Mouse (Mus musculus) brain, embryonic 14.5 days (tissue): ENCODE measurements at regions not wholly inside any gene's neighbourhood (a gene's known extent, or its start where the extent isn't known, plus 50 kb on each side); places are given as distances from the start of the nearest gene placed in this dataset.
"Not testable (repeated sequence)": the region's sequence is repeated elsewhere in the genome, so short reads cannot be mapped to it uniquely, and the experiment has no call there.

Source experiments
- DNase-seq: peaks from one replicate; pipeline ENCODE4 v3.0.0-alpha.2; 2011; ENCODE audit warnings: low read depth
- CTCF ChIP-seq: fragments of 200-500 bp; IDR thresholded peaks from 2 replicates; pipeline ENCODE4 v1.5.1; 2012; ENCODE audit warnings: inconsistent platforms, mild to moderate bottlenecking, moderate library complexity, borderline replicate concordance; ENCODE audit not compliant: insufficient read depth, insufficient read length; ENCODE audit errors: extremely low read depth
- POLR2A ChIP-seq: fragments of 200-500 bp; IDR thresholded peaks from 2 replicates; pipeline ENCODE4 v1.6.1; 2012; ENCODE audit warnings: mild to moderate bottlenecking, inconsistent platforms, borderline replicate concordance; ENCODE audit not compliant: poor library complexity, insufficient read depth, insufficient read length, severe bottlenecking; ENCODE audit errors: extremely low read depth

DNA sequence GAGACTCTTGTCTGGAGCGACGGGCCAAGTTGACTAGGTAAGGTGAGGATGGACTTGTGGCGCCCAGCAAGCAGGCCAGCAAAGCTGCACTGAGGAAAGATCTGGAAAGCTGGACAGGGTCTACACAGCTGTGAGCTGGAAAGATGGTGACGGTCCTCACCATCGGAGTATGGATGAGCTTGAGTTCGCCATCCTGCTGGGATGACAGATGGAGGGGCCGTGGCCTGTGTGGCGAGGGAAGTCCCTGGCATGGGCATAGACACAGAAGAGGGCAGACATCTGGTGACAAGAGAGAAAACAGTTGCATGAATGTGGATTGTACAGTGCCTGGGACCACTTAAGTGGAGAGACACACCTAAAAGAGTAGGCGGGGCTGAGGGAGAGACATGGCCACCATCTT is 57.6 kb downstream of the Tmem270 start:
- no peak for TF ChIP-seq POLR2A
- no peak for TF ChIP-seq CTCF

DNA sequence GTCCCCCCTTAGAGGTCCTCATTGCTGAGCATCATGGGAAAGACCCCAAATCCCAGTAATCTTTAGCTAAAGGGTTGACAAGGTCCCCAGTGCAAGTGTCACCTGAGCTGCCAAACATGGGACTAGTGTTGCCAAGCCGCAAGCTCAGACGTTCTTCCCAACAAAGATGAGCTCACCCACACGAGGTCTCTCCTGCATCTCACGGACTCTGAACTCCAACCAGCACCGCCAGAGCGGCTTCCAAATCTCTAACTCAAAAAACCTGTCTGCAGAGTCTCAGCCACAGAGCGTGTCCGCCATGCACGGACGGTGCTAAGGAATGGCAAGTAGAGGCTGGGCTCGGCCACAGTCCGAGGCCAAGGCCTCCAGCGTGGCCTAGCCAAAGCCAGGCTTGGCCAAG is 58.0 kb downstream of the Tmem270 start:
- no peak for TF ChIP-seq CTCF
- TF ChIP-seq POLR2A: no peak
- DNase-seq: no peak

More for the DNA sequence above, 57.6 kb downstream of the Tmem270 start:
- DNase-seq: no peak

DNA sequence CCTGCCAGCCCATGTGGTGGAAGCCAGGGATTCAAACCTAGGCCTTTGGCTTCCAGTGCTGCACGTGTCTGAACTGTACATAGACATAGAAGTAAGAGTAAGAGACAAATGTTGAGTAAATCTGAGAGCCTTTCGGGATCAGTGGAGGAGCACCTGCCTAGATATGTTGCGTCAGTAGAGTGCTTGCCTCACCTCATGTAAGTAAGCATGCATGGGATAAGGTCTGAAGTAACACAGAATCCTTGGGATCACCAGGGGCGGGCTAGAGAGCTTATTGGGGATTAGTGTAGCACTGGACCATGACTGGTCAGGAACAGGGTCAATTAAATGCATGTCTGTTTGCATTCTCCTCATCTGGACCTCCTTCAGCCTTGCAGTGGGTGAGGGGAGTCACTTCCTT is 61.1 kb downstream of the Tmem270 start:
- DNase-seq: no peak
- TF ChIP-seq POLR2A: no peak
- TF ChIP-seq CTCF: no peak

DNA sequence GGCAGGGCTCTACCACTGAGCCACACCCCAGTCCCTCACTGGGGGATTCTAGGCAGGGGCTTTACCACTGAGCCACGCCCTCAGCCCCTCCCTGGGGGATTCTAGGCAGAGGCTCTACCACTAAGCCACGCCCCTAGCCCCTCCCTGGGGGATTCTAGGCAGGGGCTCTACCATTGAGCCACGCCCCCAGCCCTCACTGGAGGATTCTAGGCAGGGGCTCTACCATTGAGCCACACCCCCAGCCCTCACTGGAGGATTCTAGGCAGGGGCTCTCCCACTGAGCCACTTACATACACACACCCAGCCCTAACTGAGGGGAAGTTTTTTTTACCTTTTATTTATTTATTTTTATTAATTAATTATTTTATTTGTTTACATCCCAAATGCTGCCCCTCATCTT is 62.3 kb downstream of the Tmem270 start:
- DNase-seq: not testable (repeated sequence)

DNA sequence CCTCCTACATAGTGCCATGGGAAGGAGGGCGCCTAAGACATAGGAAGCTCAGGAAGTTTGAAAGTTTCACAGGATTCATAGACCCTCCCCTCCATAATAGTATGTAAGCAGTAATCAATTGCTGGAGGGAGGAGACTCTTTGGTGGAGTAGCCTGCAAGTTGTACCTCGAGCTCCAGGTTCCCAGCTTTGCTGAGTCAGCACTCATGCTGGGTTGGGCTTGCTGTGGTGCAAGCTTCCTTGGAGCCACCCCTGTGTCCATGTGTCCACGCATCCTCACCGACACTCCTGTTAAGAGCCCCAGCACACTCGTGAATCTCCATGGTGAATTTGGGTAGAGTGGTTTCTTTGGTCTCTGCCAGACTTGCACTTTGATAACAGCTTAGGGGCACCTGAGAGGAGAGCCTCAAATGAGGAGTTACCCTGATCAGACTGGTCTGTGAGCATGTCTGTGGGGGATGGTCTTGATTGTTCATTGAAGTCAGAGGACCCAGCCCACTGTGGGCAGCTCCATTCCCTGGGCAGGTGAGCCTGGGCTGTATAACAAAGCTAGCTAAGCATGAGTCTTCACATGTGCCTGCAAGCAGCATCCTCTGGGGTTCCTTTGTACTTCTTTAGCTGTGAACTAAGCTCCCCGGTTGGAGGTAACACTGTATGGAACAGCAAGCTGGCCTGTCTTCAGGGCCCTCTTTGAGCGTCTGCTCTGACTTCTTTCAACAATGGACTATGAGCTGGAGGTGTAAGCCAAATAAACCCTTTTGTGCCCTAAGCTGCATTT is 65.1 kb downstream of the Tmem270 start:
- DNase-seq: no peak
- no peak for TF ChIP-seq POLR2A
- no peak for TF ChIP-seq CTCF

DNA sequence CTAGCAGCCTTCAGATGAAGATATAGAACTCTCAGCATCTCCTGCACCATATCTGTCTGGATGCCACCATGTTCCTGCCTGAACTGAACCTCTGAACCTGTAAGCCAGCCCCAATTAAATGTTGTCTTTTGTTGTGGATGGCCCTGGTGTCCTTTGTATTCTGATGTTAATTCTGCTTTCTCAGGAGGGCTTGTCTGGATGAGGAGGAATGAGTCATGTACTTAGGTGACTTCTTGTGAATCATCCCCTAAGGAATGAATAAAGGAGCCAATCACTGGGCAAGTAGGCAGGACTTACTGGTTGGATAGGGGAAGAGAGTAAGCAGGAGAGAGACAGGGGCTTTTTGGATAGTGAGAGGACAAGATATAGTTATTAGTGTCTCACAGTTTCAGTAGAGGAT is 70.0 kb downstream of the Tmem270 start:
- TF ChIP-seq CTCF (no peak), POLR2A (no peak)
- no peak for DNase-seq

DNA sequence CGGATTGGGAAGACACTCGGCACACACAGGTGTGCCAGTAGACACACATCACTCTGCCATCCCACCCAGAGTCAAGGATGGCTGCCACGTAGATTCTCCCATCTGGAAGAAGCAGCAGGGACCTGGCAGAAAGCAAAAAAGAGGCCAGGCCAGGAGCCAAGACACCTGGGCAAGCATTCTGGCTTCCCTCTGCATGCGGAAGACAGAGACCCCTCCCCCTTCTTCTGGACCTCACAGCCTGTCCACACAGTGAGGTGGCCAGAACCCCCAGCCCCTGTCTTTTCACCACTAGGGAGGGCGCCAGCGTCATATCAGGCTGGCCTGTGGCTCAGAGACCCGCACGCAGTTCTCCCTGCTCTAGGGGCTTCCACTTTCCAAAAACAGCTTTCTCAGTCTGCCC is 73.6 kb downstream of the Tmem270 start:
- no peak for DNase-seq
- TF ChIP-seq CTCF (no peak), POLR2A (no peak)

DNA sequence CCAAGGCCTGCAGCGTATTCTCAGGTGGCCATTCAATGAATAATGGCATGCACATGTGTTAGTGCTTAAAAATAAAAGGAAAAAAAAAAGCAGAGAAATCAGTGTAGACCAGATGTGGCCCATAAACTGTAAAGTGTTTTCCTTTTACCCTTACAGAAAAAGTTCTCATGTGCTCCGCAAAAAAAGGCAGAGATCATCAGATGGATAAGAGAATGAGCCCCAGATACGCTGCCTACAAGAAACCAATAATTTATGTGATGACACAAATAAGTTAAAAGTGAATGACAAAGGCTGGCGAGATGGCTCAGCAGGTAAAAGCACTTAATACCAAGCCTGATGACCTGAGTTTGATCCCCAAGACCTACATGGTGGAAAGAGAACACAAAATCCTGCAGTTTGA is 70.5 kb upstream of the Eln start:
- no peak for DNase-seq
- TF ChIP-seq POLR2A: no peak
- TF ChIP-seq CTCF: no peak

DNA sequence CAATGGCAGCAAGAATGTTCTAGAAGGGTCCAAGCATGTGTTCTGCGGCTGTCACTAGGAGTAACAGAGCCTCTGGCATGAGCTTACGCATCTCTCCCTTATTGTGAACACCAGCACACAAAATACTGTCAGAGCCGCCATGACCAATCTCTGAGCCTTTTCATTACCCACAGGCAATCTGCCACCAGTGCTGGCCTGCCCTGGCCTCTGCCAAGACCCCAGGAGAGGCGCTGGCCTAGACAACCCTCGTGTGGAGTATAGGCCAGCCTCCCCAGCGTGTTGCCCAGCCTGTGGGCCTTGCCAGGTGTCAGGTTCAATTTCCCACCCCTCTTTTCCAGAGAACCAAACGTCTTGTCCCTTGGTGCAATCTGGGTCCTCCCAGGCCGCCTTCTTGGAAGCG is 62.0 kb upstream of the Eln start:
- TF ChIP-seq POLR2A (no peak), CTCF (no peak)
- no peak for DNase-seq

DNA sequence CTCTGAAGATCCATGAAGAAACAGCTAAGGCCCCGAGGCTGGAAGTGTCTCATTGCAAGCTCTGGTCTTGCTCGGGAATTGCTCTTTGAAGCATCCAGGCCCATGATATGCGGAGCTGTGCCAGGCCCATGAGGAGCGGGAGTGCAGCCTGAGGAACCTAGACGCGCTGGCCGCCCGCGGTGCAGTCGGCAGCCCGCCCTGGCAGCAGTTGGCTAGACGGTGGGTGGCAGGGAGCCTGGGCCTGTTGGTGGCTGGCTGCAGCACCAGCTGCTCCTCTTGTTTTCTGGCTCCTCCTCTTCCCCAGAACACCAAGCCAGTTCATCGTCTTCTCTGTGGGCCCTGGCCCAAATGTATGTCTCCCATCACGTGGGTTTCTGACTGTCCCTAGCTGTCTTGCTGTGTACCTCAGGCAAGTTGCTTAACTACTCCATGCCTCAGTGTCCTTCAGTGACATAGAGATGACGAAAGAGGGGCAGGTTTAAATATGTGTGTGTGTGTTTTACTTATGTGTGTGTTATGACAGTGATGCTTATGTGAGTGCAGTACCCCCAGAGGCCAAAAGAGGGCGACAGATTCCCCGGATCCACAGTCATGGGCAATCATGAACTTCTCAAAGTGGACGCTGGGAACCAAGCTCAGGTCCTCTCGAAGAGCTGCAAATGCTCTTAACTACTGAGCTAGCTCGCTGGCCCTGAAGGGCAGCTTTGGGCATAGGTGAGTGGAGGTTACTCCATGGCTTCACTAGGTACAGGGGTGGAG is 57.3 kb upstream of the Eln start:
- TF ChIP-seq CTCF (no peak), POLR2A (no peak)
- peak; percentile 7 for DNase-seq

DNA sequence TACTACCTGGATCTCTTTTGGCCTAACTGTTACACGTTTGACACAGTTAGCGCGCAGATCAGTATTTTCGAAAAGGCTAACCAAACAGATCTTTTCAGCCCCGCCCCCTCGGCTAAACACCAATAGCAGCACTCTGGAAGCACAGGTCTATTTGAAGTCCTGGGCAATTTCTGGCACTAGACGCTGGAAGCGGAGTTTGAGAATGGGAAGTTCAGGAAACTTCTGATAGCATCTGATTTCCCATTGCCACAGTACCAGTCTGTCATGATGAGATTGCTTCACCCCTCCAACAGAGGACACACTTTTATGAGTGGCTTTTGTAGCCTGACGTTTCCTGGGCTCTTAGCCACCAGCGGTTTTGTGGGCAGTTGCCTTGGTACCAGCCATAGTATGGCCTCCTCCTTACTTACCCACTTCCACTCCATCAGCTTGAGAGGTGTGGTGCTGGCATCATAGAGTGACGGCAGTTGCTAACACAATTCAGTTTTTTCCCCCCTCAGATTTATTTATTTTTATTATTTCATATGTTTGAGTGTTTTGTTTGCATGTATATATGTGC is 55.1 kb upstream of the Eln start:
- TF ChIP-seq POLR2A: no peak
- no peak for TF ChIP-seq CTCF
- DNase-seq: no peak

DNA sequence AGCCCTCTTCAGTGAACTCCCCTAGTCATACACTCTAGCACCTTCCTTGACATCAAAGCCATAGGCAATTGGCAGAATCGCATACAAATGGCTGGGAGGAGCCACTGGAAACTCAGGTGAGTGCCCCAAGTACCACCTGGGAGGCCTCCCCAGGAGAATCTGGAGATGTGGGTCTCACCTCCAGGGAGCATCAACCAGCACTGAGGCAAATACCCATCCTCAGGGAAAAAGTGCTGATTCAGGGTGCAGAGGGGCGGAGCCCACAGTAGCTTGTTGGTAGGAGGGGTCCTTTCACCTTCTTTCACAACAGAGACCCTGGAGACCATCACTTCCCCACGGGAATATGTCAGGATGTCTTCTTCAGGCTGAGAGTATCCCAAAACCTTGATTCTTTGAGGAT is 53.4 kb upstream of the Eln start:
- no peak for TF ChIP-seq POLR2A
- no peak for TF ChIP-seq CTCF
- DNase-seq: no peak

DNA sequence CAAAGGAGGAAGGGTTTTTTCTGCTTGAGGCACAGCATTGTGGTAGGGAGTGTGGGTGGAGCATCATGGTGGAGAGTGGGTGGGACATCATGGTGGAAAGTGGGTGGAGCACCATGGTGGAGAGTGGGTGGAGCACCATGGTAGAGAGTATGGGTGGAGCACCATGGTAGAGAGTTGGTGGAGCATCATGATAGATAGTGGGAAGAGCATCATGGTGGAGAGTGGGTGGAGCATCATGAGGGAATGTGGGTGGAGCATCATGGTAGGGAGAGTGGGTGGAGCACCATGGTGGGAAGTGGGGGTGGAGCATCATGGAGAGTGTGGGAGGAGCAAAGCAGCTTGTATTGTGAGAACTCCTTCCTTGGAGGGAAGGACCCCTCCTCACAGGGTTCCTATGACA is 52.8 kb upstream of the Eln start:
- TF ChIP-seq POLR2A (no peak), CTCF (no peak)

DNA sequence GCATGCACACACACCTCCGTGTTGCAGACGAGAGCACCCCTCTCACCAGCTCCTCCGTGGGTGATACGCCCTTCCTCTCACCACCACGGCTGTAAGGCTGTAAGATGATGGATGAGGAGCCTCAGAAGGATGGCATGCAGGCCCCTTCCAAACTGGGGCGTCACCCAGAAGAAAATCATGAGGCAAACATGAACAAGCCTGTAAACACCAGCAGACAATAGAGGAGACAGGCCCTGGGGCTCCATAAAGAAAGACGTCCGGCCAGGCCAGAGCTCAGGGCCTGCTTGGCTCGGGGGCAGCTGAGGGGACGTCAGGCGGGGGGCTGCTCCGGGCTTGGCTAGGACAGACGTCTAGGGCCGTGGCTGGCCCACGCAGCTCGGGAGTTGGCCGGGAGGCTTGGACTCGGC is 50.6 kb upstream of the Eln start:
- DNase-seq: no peak
- TF ChIP-seq CTCF: no peak
- no peak for TF ChIP-seq POLR2A

More for the DNA sequence above, 52.8 kb upstream of the Eln start:
- no peak for DNase-seq
